Mouse (Mus musculus): ENCODE results near the gene Rnf2. TPM values are rescaled to one million over a fixed set of nuclear protein-coding genes. Genes with fewer than 3 reads are reported as not detected.

Gene Rnf2
- 55.1 and 58.0 TPM in 2 replicates for polyA plus RNA-seq (2012)

GRCm38 (mm10) chr1:151500531-151501361 is at the start of gene Rnf2:
Rnf2 (minus strand) TSS chr1:151500955.

GRCm38 (mm10) chr1:151428263-151429221 is 72.2 kb downstream of the Rnf2 start, which contains the start of the genes Swt1 and Trmt1l:
Swt1 (minus strand) TSS chr1:151428455.
Trmt1l (plus strand) TSS chr1:151428542.

Other genes starting within 250 kb of the Rnf2 start
- 85.0 and 91.1 TPM in 2 replicates for gene Ivns1abp, start 156.5 kb downstream of the Rnf2 start, polyA plus RNA-seq (2012)
- 1.00 and 1.6 TPM in 2 replicates for gene Swt1, start 72.5 kb downstream of the Rnf2 start, polyA plus RNA-seq (2012)
- 12.1 and 12.9 TPM in 2 replicates for gene Trmt1l, start 72.4 kb downstream of the Rnf2 start, polyA plus RNA-seq (2012)
- gene Fam129a, start 70.2 kb upstream of the Rnf2 start, polyA plus RNA-seq (2012): 5.1 and 8.2 TPM in 2 replicates